Mouse (Mus musculus): ENCODE measurements around the gene Cpa5.
A peak's percentile ranks its signal among the peaks of the same experiment; 100 is the strongest.

Cpa5 gene

GRCm38 (mm10) chr6:30643694-30644460 is 33.1 kb downstream of the Cpa5 start:
- no peak for DNase-seq (ENCODE audit: low read depth, low spot score)

- DNase-seq (ENCODE audit: low read depth, low spot score): no peak
Observed at GRCm38 (mm10) chr6:30644462-30644861, 33.7 kb downstream of the Cpa5 start.

GRCm38 (mm10) chr6:30645379-30645778 is 34.6 kb downstream of the Cpa5 start:
- no peak for DNase-seq (ENCODE audit: low read depth, low spot score)

- peak; percentile 78 for DNase-seq (ENCODE audit: low read depth, low spot score)
Observed at GRCm38 (mm10) chr6:30649651-30650296, 39.0 kb downstream of the Cpa5 start.

GRCm38 (mm10) chr6:30652425-30653188 is 41.8 kb downstream of the Cpa5 start:
- no peak for DNase-seq (ENCODE audit: low read depth, low spot score)

- no peak for DNase-seq (ENCODE audit: low read depth, low spot score)
Observed at GRCm38 (mm10) chr6:30653518-30653917, 42.7 kb downstream of the Cpa5 start.

- DNase-seq (ENCODE audit: low read depth, low spot score): peak; percentile 52
Observed at GRCm38 (mm10) chr6:30654402-30654859, 43.6 kb downstream of the Cpa5 start.

- DNase-seq (ENCODE audit: low read depth, low spot score): no peak
Observed at GRCm38 (mm10) chr6:30654932-30655331, 44.1 kb downstream of the Cpa5 start.

GRCm38 (mm10) chr6:30657279-30657678 is 46.5 kb downstream of the Cpa5 start:
- no peak for DNase-seq (ENCODE audit: low read depth, low spot score)

GRCm38 (mm10) chr6:30658619-30659018 is 47.8 kb downstream of the Cpa5 start:
- DNase-seq (ENCODE audit: low read depth, low spot score): no peak

- DNase-seq (ENCODE audit: low read depth, low spot score): peak; percentile 66
Observed at GRCm38 (mm10) chr6:30664776-30665175, 54.0 kb downstream of the Cpa5 start.

GRCm38 (mm10) chr6:30665296-30665695 is 54.5 kb downstream of the Cpa5 start:
- DNase-seq (ENCODE audit: low read depth, low spot score): no peak

GRCm38 (mm10) chr6:30666043-30666442 is 55.2 kb downstream of the Cpa5 start:
- no peak for DNase-seq (ENCODE audit: low read depth, low spot score)

GRCm38 (mm10) chr6:30667585-30667984 is 56.8 kb downstream of the Cpa5 start:
- DNase-seq (ENCODE audit: low read depth, low spot score): no peak

- no peak for DNase-seq (ENCODE audit: low read depth, low spot score)
Observed at GRCm38 (mm10) chr6:30671696-30672095, 60.9 kb downstream of the Cpa5 start.

GRCm38 (mm10) chr6:30673764-30674561 is 63.2 kb downstream of the Cpa5 start:
- no peak for DNase-seq (ENCODE audit: low read depth, low spot score)

GRCm38 (mm10) chr6:30674714-30675280 is 64.0 kb downstream of the Cpa5 start:
- DNase-seq (ENCODE audit: low read depth, low spot score): peak; percentile 71

GRCm38 (mm10) chr6:30675281-30675771 is 64.5 kb downstream of the Cpa5 start:
- DNase-seq (ENCODE audit: low read depth, low spot score): peak; percentile 50

- DNase-seq (ENCODE audit: low read depth, low spot score): no peak
Observed at GRCm38 (mm10) chr6:30676506-30676905, 65.7 kb downstream of the Cpa5 start.

- no peak for DNase-seq (ENCODE audit: low read depth, low spot score)
Observed at GRCm38 (mm10) chr6:30677591-30677990, 66.8 kb downstream of the Cpa5 start.

- peak; percentile 73 for DNase-seq (ENCODE audit: low read depth, low spot score)
Observed at GRCm38 (mm10) chr6:30678482-30678881, 67.7 kb downstream of the Cpa5 start.

All from brain, adult 2 months (tissue).